Mouse (Mus musculus): ENCODE data around the gene Rabgap1.

GRCm38 (mm10) chr2:37486408-37486807 lies 43.3 kb downstream of the Rabgap1 start:
- TF ChIP-seq CTCF (IDR thresholded peaks at IDR 0.05; ENCODE audit: insufficient read depth, low read length) (no peak), POLR2A (IDR thresholded peaks at IDR 0.05; ENCODE audit: borderline replicate concordance, extremely low read depth, low read depth, low read length) (no peak)

Measured in lung, adult 2 months (tissue).